Mouse (Mus musculus): ENCODE data around the gene Grhpr. TPM values are rescaled to one million over a fixed set of nuclear protein-coding genes. Genes with fewer than 3 reads are reported as not detected.

Grhpr gene
- total RNA-seq, 1 experiment = 38.2 TPM

DNA sequence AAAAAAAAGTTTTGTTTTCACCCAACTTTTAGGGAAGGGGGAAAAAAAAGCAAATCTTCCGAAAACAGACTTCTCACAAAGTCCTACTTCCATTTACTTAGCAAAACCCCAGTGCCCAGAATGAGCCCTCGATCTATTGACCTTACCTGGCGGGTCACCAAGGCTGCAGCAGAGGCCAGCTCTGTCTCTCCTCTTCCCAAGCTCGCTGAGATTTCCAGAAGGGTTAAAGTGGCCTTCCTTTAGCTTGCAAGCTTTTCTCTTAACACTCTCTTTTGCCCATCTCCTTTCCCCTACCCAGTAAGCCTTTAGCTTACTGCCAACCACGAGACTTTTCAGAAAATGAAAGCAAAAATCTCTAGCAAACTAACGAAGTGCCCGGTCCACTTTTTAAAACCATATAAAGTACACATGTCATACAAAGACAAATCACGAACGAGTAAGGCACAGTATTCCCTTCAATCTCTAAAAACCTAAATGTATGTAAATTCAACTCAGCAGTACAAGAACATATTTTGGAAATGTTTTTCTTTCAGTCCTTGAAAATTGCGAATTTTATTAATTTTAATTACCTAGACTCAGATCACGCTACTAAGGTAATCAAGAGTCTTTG lies 29.7 kb downstream of the Grhpr start:
- in situ Hi-C loops (cut with MboI; ENCODE audit: low sequenced_read_pairs in 2 of 2, unreplicated experiment in 2 of 2) = loop anchor here in 1 of 2 experiments (10.0 kb wide), 1 partner anchor 274 kb away; no protein-coding TSS in a partner anchor
- Histone ChIP-seq H3K9ac (ENCODE audit: insufficient read depth, low read depth, low read length, poor library complexity, severe bottlenecking) (peak overlapping the region; percentile 6; the same call in 1 of the 2 replicates), H3K27ac (ENCODE audit: insufficient read depth, low read depth, low read length, poor library complexity, severe bottlenecking) (no peak overlapping the region; the same call in 1 of the 2 replicates), H3K9me3 (ENCODE audit: control insufficient read depth, insufficient read depth, low read depth, low read length) (no peaks in the 10 kb centered on the region), H3K4me1 (ENCODE audit: control insufficient read depth in 2 of 2, insufficient read depth in 2 of 2, low read length in 2 of 2, poor library complexity in 1 of 2) (peaks cover 2% of the 10 kb centered on the region in 2 experiments; a peak in 2 of 4 replicates), H3K36me3 (ENCODE audit: control insufficient read depth, insufficient read depth, low read length, poor library complexity, severe bottlenecking) (no peaks in the 10 kb centered on the region), H3K4me3 (ENCODE audit: insufficient read depth in 1 of 2, low read depth in 1 of 2, low read length in 2 of 2, poor library complexity in 1 of 2, severe bottlenecking in 1 of 2) (peak overlapping the region; percentile 87 to 97)
- TF ChIP-seq CHD2 (IDR thresholded peaks at IDR 0.05; ENCODE audit: low read depth, low read length) (no peak), MAFK (IDR thresholded peaks at IDR 0.05; ENCODE audit: insufficient read depth, low read depth, low read length) (no peak), ZNF384 (IDR thresholded peaks at IDR 0.05; ENCODE audit: low read depth, low read length) (no peak), ZC3H11A (IDR thresholded peaks at IDR 0.05; ENCODE audit: borderline replicate concordance, low read depth, low read length) (no peak), HCFC1 (IDR thresholded peaks at IDR 0.05; ENCODE audit: borderline replicate concordance, insufficient read depth, low read length) (no peak)
- no peak for DNase-seq (ENCODE audit: low read depth, low spot score)

- peak overlapping the region; percentile 87 to 97 for H3K4me3 ChIP-seq (ENCODE audit: insufficient read depth in 1 of 2, low read depth in 1 of 2, low read length in 2 of 2, poor library complexity in 1 of 2, severe bottlenecking in 1 of 2)
- in situ Hi-C loops (cut with MboI; ENCODE audit: low sequenced_read_pairs in 2 of 2, unreplicated experiment in 2 of 2) = loop anchor here in 1 of 2 experiments (10.0 kb wide), 1 partner anchor 273 kb away; no protein-coding TSS in a partner anchor
- TF ChIP-seq MAFK (IDR thresholded peaks at IDR 0.05; ENCODE audit: insufficient read depth, low read depth, low read length) = peak; percentile 83
- no peak for TF ChIP-seq ZC3H11A (IDR thresholded peaks at IDR 0.05; ENCODE audit: borderline replicate concordance, low read depth, low read length)
- TF ChIP-seq HCFC1 (IDR thresholded peaks at IDR 0.05; ENCODE audit: borderline replicate concordance, insufficient read depth, low read length) = no peak
- H3K9me3 ChIP-seq (ENCODE audit: control insufficient read depth, insufficient read depth, low read depth, low read length) = no peaks in the 10 kb centered on the region
- peak overlapping the region; percentile 75 for H3K9ac ChIP-seq (ENCODE audit: insufficient read depth, low read depth, low read length, poor library complexity, severe bottlenecking)
- peak overlapping the region; percentile 73 for H3K27ac ChIP-seq (ENCODE audit: insufficient read depth, low read depth, low read length, poor library complexity, severe bottlenecking)
- no peak for DNase-seq (ENCODE audit: low read depth, low spot score)
- peaks cover 2% of the 10 kb centered on the region in 2 experiments; a peak in 2 of 4 replicates for H3K4me1 ChIP-seq (ENCODE audit: control insufficient read depth in 2 of 2, insufficient read depth in 2 of 2, low read length in 2 of 2, poor library complexity in 1 of 2)
- no peaks in the 10 kb centered on the region for H3K36me3 ChIP-seq (ENCODE audit: control insufficient read depth, insufficient read depth, low read length, poor library complexity, severe bottlenecking)
Observed at GRCm38 (mm10) chr4:45011581-45012104, 30.4 kb downstream of the Grhpr start.

- H3K9me3 ChIP-seq (ENCODE audit: control insufficient read depth, insufficient read depth, low read depth, low read length) = no peaks in the 10 kb centered on the region
Observed at GRCm38 (mm10) chr4:45012105-45012975, 31.1 kb downstream of the Grhpr start, which contains the start of gene Zbtb5. TSS of gene Zbtb5 (minus strand) at chr4:45012412.

GRCm38 (mm10) chr4:45013031-45013431 lies 31.8 kb downstream of the Grhpr start:
- peak overlapping the region; percentile 84 to 100 for H3K4me3 ChIP-seq (ENCODE audit: insufficient read depth in 1 of 2, low read depth in 1 of 2, low read length in 2 of 2, poor library complexity in 1 of 2, severe bottlenecking in 1 of 2)
- no peaks in the 10 kb centered on the region for H3K9me3 ChIP-seq (ENCODE audit: control insufficient read depth, insufficient read depth, low read depth, low read length)
- peak overlapping the region; percentile 60; the same call in 1 of the 2 replicates for H3K27ac ChIP-seq (ENCODE audit: insufficient read depth, low read depth, low read length, poor library complexity, severe bottlenecking)
- in situ Hi-C loops (cut with MboI; ENCODE audit: low sequenced_read_pairs in 2 of 2, unreplicated experiment in 2 of 2) = loop anchor here in 1 of 2 experiments (10.0 kb wide), 1 partner anchor 272 kb away; no protein-coding TSS in a partner anchor
- DNase-seq (ENCODE audit: low read depth, low spot score) = no peak
- H3K9ac ChIP-seq (ENCODE audit: insufficient read depth, low read depth, low read length, poor library complexity, severe bottlenecking) = peak overlapping the region; percentile 88
- H3K36me3 ChIP-seq (ENCODE audit: control insufficient read depth, insufficient read depth, low read length, poor library complexity, severe bottlenecking) = no peaks in the 10 kb centered on the region
- H3K4me1 ChIP-seq (ENCODE audit: control insufficient read depth in 2 of 2, insufficient read depth in 2 of 2, low read length in 2 of 2, poor library complexity in 1 of 2) = peaks cover 2 to 3% of the 10 kb centered on the region in 2 experiments; a peak in 2 of 4 replicates
- TF ChIP-seq ZC3H11A (IDR thresholded peaks at IDR 0.05; ENCODE audit: borderline replicate concordance, low read depth, low read length) (no peak), CHD2 (IDR thresholded peaks at IDR 0.05; ENCODE audit: low read depth, low read length) (no peak), HCFC1 (IDR thresholded peaks at IDR 0.05; ENCODE audit: borderline replicate concordance, insufficient read depth, low read length) (no peak), ZNF384 (IDR thresholded peaks at IDR 0.05; ENCODE audit: low read depth, low read length) (no peak), MAFK (IDR thresholded peaks at IDR 0.05; ENCODE audit: insufficient read depth, low read depth, low read length) (no peak)

More at GRCm38 (mm10) chr4:45012105-45012975, 31.1 kb downstream of the Grhpr start, which contains the start of gene Zbtb5:
- Histone ChIP-seq H3K4me3 (ENCODE audit: insufficient read depth in 1 of 2, low read depth in 1 of 2, low read length in 2 of 2, poor library complexity in 1 of 2, severe bottlenecking in 1 of 2) (peak within 1 kb of the TSS; percentile 87 to 100), H3K4me1 (ENCODE audit: control insufficient read depth in 2 of 2, insufficient read depth in 2 of 2, low read length in 2 of 2, poor library complexity in 1 of 2) (peaks cover 2% of the 10 kb centered on the region in 2 experiments; a peak in 2 of 4 replicates), H3K27ac (ENCODE audit: insufficient read depth, low read depth, low read length, poor library complexity, severe bottlenecking) (peak within 1 kb of the TSS; percentile 73), H3K9ac (ENCODE audit: insufficient read depth, low read depth, low read length, poor library complexity, severe bottlenecking) (peak within 1 kb of the TSS; percentile 88), H3K36me3 (ENCODE audit: control insufficient read depth, insufficient read depth, low read length, poor library complexity, severe bottlenecking) (no peaks in the 10 kb centered on the region)
- DNase-seq (ENCODE audit: low read depth, low spot score) = peak; percentile 100
- in situ Hi-C loops (cut with MboI; ENCODE audit: low sequenced_read_pairs in 2 of 2, unreplicated experiment in 2 of 2) = loop anchor here in 1 of 2 experiments (10.0 kb wide), 1 partner anchor 272 kb away; no protein-coding TSS in a partner anchor
- peak; percentile 88 for TF ChIP-seq CHD2 (IDR thresholded peaks at IDR 0.05; ENCODE audit: low read depth, low read length)
- TF ChIP-seq MAFK (IDR thresholded peaks at IDR 0.05; ENCODE audit: insufficient read depth, low read depth, low read length) = no peak
- TF ChIP-seq ZC3H11A (IDR thresholded peaks at IDR 0.05; ENCODE audit: borderline replicate concordance, low read depth, low read length) = no peak
- TF ChIP-seq ZNF384 (IDR thresholded peaks at IDR 0.05; ENCODE audit: low read depth, low read length) = no peak
- 0 out of 2 replicates have a peak, but pooled peaks have one; percentile 45 for TF ChIP-seq HCFC1 (IDR thresholded peaks at IDR 0.05; ENCODE audit: borderline replicate concordance, insufficient read depth, low read length)

Data from ES-E14 (cell line).